Mouse (Mus musculus): Measurements from ENCODE around the gene Cpne5.

GRCm38 (mm10) chr17:29156396-29156795, 81.6 kb downstream of the Cpne5 start:
- TF ChIP-seq EP300 (IDR thresholded peaks at IDR 0.05; ENCODE audit: low read depth) (no peak), CTCF (IDR thresholded peaks at IDR 0.05; ENCODE audit: low read depth) (no peak)
